Mouse (Mus musculus): Measurements from ENCODE around the gene Gm21731. TPM values are rescaled to one million over a fixed set of nuclear protein-coding genes. Genes with fewer than 3 reads are reported as not detected.
"Not testable (repeated sequence)": the region's sequence is repeated elsewhere in the genome, so short reads cannot be mapped to it uniquely, and the experiment has no call there.

Gm21731 gene
- total RNA-seq (2021) = not detected

GRCm38 (mm10) chr13:120238811-120239210 lies at the start of gene Gm21731:
Gm21731 (plus strand) TSS chr13:120239111.
- intact Hi-C loops (cut with DNase I); DNase-seq (ENCODE audit: low spot score in 2 of 2): not testable (repeated sequence)

- intact Hi-C loops (cut with DNase I); DNase-seq (ENCODE audit: low spot score in 2 of 2): not testable (repeated sequence)
Observed at GRCm38 (mm10) chr13:120196189-120196821, 42.6 kb upstream of the Gm21731 start.

- intact Hi-C loops (cut with DNase I); DNase-seq (ENCODE audit: low spot score in 2 of 2): not testable (repeated sequence)
Observed at GRCm38 (mm10) chr13:120215847-120216246, 23.1 kb upstream of the Gm21731 start, which contains the start of gene Gm21762. Gm21762 (minus strand) TSS chr13:120215947.

DNA sequence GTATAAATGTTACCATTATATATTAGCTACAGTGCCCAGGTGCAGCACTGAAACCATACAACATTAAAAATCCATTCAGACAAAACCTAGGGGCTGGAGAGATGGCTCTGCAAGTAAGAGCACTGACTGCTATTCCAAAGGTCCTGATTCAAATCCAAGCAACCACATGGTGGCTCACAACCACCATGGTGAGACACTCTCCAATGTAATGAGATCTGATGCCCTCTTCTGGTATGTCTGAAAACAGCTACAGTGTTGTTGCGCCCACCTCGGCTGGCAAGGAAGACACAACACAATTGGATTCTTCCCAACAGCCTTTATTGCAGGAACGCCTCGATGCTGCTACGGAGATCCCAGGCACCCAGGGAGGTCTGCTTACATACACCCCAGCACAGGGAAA lies 18.0 kb upstream of the Gm21731 start:
- DNase-seq (ENCODE audit: low spot score in 2 of 2); intact Hi-C loops (cut with DNase I): not testable (repeated sequence)

DNA sequence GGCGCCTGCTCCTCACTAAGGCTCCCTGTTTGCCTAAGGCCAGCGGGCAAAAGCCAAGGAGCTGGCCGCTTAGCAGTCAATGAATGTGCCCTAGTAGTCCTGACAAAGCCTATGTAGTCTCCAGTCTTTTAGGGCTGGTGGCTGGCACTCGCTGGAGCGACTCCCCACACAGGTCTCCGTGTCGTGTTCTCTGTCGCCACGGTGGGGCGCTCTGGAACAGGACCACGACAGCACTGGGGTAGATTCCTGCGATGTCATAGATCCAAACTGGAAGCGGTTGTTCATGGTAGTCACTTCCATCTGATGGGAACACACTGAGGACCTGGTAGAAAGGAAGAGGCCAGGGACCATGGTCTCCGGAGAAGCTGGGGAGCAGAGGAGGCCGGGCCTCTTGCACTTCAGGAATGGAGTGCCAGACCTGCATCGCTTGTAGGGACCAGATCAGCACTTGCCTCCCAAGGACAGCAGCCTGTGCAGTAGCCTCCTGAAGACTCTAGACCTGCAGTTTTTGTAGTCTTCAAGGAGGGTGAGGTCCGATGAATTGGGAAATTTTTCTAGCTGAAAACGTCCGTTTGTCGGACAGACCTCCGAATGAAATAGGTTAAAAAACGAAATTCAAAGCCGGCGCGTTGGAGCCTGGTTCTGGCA lies 15.8 kb upstream of the Gm21731 start:
- DNase-seq (ENCODE audit: low spot score in 2 of 2); intact Hi-C loops (cut with DNase I): not testable (repeated sequence)

DNA sequence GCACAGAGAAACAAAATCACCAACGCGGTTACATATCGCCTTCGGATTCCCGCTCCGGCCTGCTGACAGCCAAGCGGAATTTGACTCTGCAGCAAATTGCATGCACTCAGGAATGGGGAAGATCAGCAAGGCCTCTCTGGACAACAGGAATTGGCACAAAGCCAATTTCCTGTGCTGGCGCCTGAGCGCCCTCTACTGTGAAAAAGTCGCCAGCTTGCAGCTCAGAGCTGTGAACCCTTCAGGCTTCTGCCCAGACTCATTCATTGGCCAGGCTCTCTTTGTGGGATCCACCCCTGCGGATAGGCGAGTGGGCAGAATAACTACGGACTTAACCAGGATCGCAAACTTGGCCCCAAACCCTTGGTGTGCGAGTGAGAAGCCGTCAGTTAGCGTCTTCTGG lies 7.1 kb upstream of the Gm21731 start:
- intact Hi-C loops (cut with DNase I); DNase-seq (ENCODE audit: low spot score in 2 of 2): not testable (repeated sequence)

DNA sequence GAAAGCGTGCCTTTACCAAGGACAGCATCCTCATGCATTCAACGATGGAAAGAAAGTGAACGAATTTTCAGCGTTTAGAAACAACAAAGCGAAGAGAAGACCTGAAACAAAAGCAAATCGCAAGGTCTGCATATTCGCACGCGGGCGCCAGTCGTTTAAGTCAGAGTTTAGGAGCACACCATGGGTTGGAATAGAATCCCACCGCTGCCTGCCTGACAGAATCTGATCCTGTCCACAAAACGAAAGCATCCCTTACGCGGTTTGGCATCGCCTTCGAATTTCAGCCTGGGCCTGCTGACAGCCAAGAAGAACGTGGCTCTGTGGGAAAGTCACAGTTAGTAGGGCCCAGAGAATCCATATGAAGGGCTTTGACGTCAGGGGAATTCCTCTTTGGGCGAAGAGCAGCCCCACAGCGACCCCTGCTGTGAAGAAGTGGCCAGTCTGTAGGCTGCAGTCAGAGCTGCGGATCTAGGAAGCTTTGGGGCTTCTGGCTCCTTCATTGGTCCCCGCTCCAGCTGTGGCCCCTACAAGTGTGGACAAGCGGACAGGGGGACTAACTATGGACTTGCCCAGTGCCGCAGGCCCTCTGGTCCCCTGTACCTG lies 6.4 kb upstream of the Gm21731 start:
- intact Hi-C loops (cut with DNase I); DNase-seq (ENCODE audit: low spot score in 2 of 2): not testable (repeated sequence)

GRCm38 (mm10) chr13:120251208-120251924 lies 12.5 kb downstream of the Gm21731 start:
- DNase-seq (ENCODE audit: low spot score in 2 of 2); intact Hi-C loops (cut with DNase I): not testable (repeated sequence)

- DNase-seq (ENCODE audit: low spot score in 2 of 2) = not testable (repeated sequence)
Observed at GRCm38 (mm10) chr13:120258817-120259658, 20.1 kb downstream of the Gm21731 start.

GRCm38 (mm10) chr13:120259718-120260117 lies 20.8 kb downstream of the Gm21731 start:
- intact Hi-C loops (cut with DNase I); DNase-seq (ENCODE audit: low spot score in 2 of 2): not testable (repeated sequence)

More at GRCm38 (mm10) chr13:120258817-120259658, 20.1 kb downstream of the Gm21731 start:
- intact Hi-C loops (cut with DNase I) = not testable (repeated sequence)

DNA sequence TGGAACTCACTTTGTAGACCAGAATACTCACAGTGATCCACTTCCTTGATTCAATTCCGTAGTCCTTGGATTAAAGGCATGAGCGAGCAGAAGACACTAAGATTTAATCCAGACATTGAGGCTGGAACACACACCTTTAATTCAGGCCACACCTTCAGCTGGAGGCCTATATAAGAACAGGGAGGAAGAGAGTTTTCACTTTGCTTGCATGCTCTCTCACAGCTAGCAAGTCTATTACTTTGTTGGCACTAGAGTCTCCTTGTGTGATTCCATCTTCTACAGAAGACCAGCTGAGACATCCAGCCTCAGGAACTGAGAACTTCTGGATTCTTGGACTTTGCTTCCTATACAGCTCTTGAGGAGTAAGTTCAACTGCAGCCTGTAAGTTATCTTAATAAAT lies 24.0 kb downstream of the Gm21731 start, which contains the start of gene AF067061:
Gene AF067061, plus strand, starts transcription at position 245 of the 400 bp plus-strand sequence.
- DNase-seq (ENCODE audit: low spot score in 2 of 2); intact Hi-C loops (cut with DNase I): not testable (repeated sequence)

- intact Hi-C loops (cut with DNase I) = not testable (repeated sequence)
Observed at GRCm38 (mm10) chr13:120277837-120278236, 38.9 kb downstream of the Gm21731 start.

DNA sequence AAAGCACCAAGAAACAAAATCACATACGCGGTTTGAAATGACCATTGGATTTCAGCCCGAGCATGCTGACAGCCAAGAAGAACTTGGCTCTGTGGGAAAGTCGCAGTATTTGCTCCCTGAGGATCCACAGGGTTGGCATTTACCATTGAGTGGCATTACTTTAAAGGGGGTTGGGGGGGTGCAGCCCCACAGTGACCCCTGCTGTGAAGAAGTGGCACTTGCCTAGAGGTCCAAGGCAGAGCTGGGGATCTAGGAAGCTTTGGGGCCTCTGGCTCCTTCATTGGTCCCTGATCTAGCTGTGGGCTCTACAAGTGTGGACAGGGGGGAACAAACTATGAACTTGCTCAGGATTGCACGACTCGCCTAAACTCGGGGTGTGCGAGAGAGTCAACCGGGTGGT lies 39.9 kb downstream of the Gm21731 start:
- no peak for DNase-seq (ENCODE audit: low spot score in 2 of 2)
- intact Hi-C loops (cut with DNase I) = no loop called here

More at GRCm38 (mm10) chr13:120277837-120278236, 38.9 kb downstream of the Gm21731 start:
- not testable (repeated sequence) for DNase-seq (ENCODE audit: low spot score in 2 of 2)

Other genes with a start within 250 kb of the Gm21731 start
- gene Gm36079, start 212.1 kb upstream of the Gm21731 start, total RNA-seq (2021) = not detected
- under 1 TPM in 1 of 2 experiments, not detected in 1; 0.20 TPM for gene Gm21188, start 186.9 kb upstream of the Gm21731 start, total RNA-seq (2021)
- not detected for gene Gm20767, start 98.9 kb upstream of the Gm21731 start, total RNA-seq (2021)
- not detected for gene Gm21818, start 66.7 kb upstream of the Gm21731 start, total RNA-seq (2021)
- not detected for gene Gm21762, start 23.2 kb upstream of the Gm21731 start, total RNA-seq (2021)
- not detected for gene AF067061, start 24.0 kb downstream of the Gm21731 start, total RNA-seq (2021)
- not detected for gene BC147527, start 61.3 kb downstream of the Gm21731 start, total RNA-seq (2021)
- not detected for gene Tcstv3, start 77.8 kb downstream of the Gm21731 start, total RNA-seq (2021)

Measured in left cerebral cortex, postnatal 36 days (tissue).